Mouse (Mus musculus): ENCODE results near the gene Abcc1.

Abcc1 gene

GRCm38 (mm10) chr16:14375942-14376341, 14.6 kb downstream of the Abcc1 start:
- no peak for DNase-seq (ENCODE audit: low read depth in 1 of 2, low spot score in 2 of 2)

- no peak for DNase-seq (ENCODE audit: low read depth in 1 of 2, low spot score in 2 of 2)
These were observed 15.0 kb downstream of the Abcc1 start for GRCm38 (mm10) chr16:14376352-14376751.

DNA sequence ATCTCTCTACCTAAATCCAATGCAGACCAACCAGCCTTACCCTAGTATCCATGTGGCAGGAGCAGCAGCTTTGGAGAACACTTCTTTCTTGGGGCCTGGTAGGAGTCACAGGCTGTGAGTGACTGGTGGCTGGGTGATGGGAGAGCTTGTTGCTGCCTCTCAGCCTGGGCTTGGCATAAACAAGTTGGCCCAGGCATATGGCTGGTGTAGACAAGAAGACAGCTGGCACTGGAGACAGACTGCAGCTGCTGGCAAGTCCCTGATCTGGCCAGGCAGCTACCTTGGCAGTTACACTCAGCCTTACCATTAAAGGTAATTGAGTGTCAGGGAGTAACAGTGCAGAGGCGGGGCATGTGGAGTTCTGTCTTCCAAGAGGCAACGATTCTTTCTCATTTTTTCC, 16.0 kb downstream of the Abcc1 start:
- no peak for DNase-seq (ENCODE audit: low read depth in 1 of 2, low spot score in 2 of 2)

- no peak for DNase-seq (ENCODE audit: low read depth in 1 of 2, low spot score in 2 of 2)
These were observed 17.3 kb downstream of the Abcc1 start for GRCm38 (mm10) chr16:14378654-14379053.

DNA sequence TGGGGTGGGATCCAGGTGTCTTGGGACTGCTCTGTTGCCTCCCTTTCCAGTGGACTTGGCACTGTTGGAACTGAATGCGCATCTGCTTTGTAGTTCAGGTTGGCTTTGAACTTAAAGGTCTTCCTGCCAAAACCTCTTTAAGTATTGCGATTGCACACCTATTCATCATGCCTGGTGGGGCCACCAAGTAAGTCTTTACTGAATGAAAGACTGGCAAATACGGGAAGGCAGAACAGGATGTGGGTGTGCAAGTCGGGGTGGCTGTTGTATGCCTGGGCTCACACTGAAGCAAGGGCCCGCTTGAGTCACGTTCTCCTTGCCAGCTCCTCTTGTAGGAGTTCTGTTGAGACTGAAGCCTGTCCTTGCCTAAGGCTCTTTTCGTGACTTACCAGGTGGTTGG, 18.5 kb downstream of the Abcc1 start:
- DNase-seq (ENCODE audit: low read depth in 1 of 2, low spot score in 2 of 2) = no peak

DNA sequence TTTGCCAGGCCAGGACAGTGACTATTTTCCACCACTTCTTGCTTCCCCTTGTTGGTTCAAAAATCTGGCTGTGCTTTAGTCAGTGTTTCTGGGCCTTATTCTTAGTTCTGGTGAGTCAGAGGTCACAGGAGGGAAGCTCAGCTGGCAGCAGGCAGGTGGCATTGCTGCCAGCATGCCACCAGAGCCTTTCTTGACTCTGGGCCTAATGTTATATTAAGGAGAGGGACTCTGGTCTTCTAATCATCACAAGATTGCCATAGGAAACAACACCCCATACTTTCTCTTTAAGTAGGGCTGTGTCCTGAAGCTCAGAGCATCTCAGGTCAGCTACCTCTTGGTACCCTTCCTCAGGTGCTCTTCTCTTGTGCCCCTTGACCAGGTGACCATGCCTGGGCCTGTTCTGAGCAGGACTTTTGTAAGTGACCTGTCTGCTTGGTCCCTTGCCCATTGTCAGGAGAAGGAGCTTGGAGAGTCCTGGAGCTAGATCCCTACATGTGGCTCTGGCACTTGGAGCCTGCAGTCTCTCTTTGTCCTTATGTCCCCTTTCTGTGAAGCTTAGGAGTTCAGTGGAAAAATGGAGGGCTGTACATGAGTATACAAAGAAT, 19.8 kb downstream of the Abcc1 start:
- DNase-seq (ENCODE audit: low read depth in 1 of 2, low spot score in 2 of 2) = no peak

GRCm38 (mm10) chr16:14399303-14399702, 37.9 kb downstream of the Abcc1 start:
- no peak for DNase-seq (ENCODE audit: low read depth in 1 of 2, low spot score in 2 of 2)

- no peak for DNase-seq (ENCODE audit: low read depth in 1 of 2, low spot score in 2 of 2)
These were observed 42.1 kb downstream of the Abcc1 start for GRCm38 (mm10) chr16:14403507-14403906.

- no peak for DNase-seq (ENCODE audit: low read depth in 1 of 2, low spot score in 2 of 2)
These were observed 44.3 kb downstream of the Abcc1 start for GRCm38 (mm10) chr16:14405636-14406035.

GRCm38 (mm10) chr16:14409124-14409523, 47.8 kb downstream of the Abcc1 start:
- no peak for DNase-seq (ENCODE audit: low read depth in 1 of 2, low spot score in 2 of 2)

- DNase-seq (ENCODE audit: low read depth in 1 of 2, low spot score in 2 of 2) = no peak
These were observed 48.4 kb downstream of the Abcc1 start for GRCm38 (mm10) chr16:14409776-14410175.

- DNase-seq (ENCODE audit: low read depth in 1 of 2, low spot score in 2 of 2) = no peak
These were observed 49.3 kb downstream of the Abcc1 start for GRCm38 (mm10) chr16:14410611-14411010.

DNA sequence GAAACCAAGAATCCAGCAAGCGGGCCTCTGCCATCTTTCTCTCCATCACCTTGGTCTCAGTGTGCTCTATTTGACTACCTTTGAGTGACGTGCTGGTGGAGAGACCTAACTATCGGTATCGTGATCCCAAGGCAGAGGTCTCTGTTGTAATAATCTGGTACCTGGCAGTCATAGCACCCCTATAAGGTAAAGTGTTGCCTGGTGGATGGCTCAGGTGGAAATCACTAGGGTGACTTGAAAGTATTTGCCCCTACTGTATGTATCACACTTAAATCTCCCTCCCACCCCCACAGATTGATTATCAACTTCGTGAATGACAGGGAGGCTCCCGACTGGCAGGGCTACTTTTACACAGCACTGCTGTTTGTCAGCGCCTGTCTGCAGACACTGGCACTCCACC, 49.8 kb downstream of the Abcc1 start:
- DNase-seq (ENCODE audit: low read depth in 1 of 2, low spot score in 2 of 2) = no peak

- no peak for DNase-seq (ENCODE audit: low read depth in 1 of 2, low spot score in 2 of 2)
These were observed 51.2 kb downstream of the Abcc1 start for GRCm38 (mm10) chr16:14412551-14412950.

- DNase-seq (ENCODE audit: low read depth in 1 of 2, low spot score in 2 of 2) = no peak
These were observed 53.8 kb downstream of the Abcc1 start for GRCm38 (mm10) chr16:14415206-14415605.

DNA sequence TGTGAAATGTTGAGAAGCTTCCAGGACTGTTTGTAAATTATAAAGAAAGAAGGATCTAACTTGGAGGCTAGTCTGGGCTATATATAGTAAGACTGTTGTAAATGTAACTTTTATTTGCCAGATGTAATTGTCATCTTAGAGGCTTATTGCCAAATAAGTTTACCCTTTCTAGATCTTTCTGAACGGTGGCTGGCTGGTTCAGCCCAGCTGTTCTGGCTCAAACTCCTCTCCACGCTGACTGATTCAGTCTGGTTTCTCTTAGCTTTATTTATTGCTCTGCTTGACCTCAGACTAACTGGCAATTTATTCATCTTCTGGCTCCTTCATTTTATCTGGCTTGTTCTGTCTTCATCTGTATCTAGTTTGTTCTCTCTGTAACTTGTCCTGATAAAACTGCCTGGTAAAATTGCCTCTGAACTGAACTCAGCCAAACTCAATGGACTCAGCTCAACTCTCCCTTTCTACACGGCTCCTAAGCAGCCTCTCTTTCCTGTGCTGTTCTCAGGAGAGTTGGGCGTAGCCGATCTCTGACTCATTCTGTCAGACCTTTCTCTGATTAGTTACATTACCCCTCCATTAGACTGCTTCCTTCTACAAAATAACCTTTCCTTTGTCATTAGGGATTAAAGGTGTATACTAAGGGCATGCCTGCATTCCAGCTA, 55.7 kb downstream of the Abcc1 start:
- no peak for DNase-seq (ENCODE audit: low read depth in 1 of 2, low spot score in 2 of 2)

DNA sequence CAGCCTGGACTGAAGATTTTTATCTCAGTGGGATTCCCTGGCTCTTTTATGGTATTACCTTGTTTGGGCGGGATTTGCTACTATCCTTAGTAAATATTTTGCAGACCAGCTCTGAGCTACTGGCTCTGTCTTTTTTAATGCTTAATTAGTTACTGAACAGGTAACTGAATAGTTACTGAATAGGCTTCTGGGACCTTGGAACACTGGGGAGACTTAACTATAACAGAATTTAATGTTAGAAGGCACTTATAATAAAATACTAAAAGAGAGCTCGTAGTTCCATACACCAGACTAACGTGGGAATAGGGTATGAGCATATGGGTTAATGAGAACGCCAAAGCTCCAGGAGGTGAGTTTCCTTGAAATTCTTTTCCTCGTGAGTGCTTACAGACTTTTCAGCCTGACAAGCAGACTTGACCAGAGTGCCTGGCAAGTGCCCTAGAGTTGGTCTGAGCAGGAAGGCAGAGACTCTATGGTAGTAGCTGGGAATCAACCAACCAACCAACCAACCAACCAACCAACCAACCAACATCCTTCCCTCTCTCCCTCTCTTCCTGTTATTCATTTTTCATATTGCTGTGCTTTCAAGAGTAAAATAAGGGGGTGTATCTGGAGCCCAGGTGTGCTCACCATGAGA, 59.3 kb downstream of the Abcc1 start:
- no peak for DNase-seq (ENCODE audit: low read depth in 1 of 2, low spot score in 2 of 2)

DNA sequence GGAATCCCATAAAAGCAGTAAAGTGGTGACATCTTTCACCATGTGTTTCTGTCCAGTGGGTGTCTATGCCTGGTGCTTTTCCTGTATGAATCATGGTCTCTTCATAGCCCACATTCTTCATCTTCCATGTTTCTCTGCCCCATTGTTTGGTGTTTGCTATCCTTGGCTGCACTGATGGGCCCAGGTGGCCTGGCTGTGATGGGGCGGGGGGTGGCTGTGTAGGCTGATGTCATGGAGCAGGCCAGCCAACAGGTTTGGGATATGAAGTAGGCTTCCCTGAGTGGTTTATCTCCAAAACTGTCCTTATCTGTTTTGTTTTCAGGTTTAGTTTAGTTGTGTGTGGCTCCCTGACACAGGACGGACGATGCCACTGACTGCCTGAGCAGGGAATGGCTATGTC, 60.7 kb downstream of the Abcc1 start:
- no peak for DNase-seq (ENCODE audit: low read depth in 1 of 2, low spot score in 2 of 2)

- no peak for DNase-seq (ENCODE audit: low read depth in 1 of 2, low spot score in 2 of 2)
These were observed 68.0 kb downstream of the Abcc1 start for GRCm38 (mm10) chr16:14429371-14429770.

GRCm38 (mm10) chr16:14432996-14433395, 71.6 kb downstream of the Abcc1 start:
- no peak for DNase-seq (ENCODE audit: low read depth in 1 of 2, low spot score in 2 of 2)

- no peak for DNase-seq (ENCODE audit: low read depth in 1 of 2, low spot score in 2 of 2)
These were observed 74.2 kb downstream of the Abcc1 start for GRCm38 (mm10) chr16:14435526-14435925.

GRCm38 (mm10) chr16:14437446-14437982, 76.2 kb downstream of the Abcc1 start:
- no peak for DNase-seq (ENCODE audit: low read depth in 1 of 2, low spot score in 2 of 2)
